Mouse (Mus musculus) heart, embryonic 14.5 days (tissue): ENCODE data around the gene Secisbp2l. TPM values are rescaled to one million over a fixed set of nuclear protein-coding genes. Genes with fewer than 3 reads are reported as not detected.

Experiments
- polyA plus RNA-seq: library from polyadenylated mRNA; unstranded; fragments of >200 nt; fragmentation: Nextera tagmentation; extraction: Ambion mirVana; gene quantifications from 2 replicates; pipeline ENCODE4 v1.2.1, GENCODE M21; 2014

The Secisbp2l gene
- polyA plus RNA-seq, 1 experiment from 2014 or later, result 15.7 TPM

Other genes starting within 250 kb of the Secisbp2l start
- gene Cep152, start 157.8 kb downstream of the Secisbp2l start, polyA plus RNA-seq, result 3.7 and 4.0 TPM in 2 replicates
- 192 and 208 TPM in 2 replicates for gene Eid1, start 109.8 kb downstream of the Secisbp2l start, polyA plus RNA-seq
- gene Shc4, start 58.7 kb downstream of the Secisbp2l start, polyA plus RNA-seq, result 1.2 and 1.3 TPM in 2 replicates
- gene Galk2, start 76.2 kb upstream of the Secisbp2l start, polyA plus RNA-seq, result 31.9 and 34.0 TPM in 2 replicates
- 66.9 and 71.0 TPM in 2 replicates for gene Cops2, start 76.3 kb upstream of the Secisbp2l start, polyA plus RNA-seq